Mouse (Mus musculus) liver, embryonic 14.5 days (tissue): ENCODE measurements around the gene Arhgap10.

Experiments
- CTCF ChIP-seq: IDR thresholded peaks from 2 replicates; pipeline ENCODE4 v1.5.1; 2016; ENCODE audit warnings: antibody characterized with exemption, low read depth, control low read depth
- EP300 ChIP-seq: IDR thresholded peaks from 2 replicates; pipeline ENCODE4 v1.6.1; 2016; ENCODE audit warnings: antibody characterized with exemption, low read depth

- no peak for TF ChIP-seq CTCF
- no peak for TF ChIP-seq EP300
Observed at GRCm38 (mm10) chr8:77236701-77237100, 281.1 kb downstream of the Arhgap10 start.
